Mouse (Mus musculus) hindbrain, embryonic 14.5 days (tissue): ENCODE measurements around the gene N4bp2l1. TPM values are rescaled to one million over a fixed set of nuclear protein-coding genes. Genes with fewer than 3 reads are reported as not detected.

Experiments used
- ATAC-seq: fragments of 200-750 bp; cut with Nextera tagmentation; 2 replicates; pipeline ENCODE4 v1.8.0; 2017; ENCODE audit warnings: moderate number of reproducible peaks, mild to moderate bottlenecking, moderate TSS enrichment, moderate library complexity; ENCODE audit not compliant: low FRiP score
- DNase-seq: peaks from one replicate; pipeline ENCODE4 v3.0.0-alpha.2; 2015; ENCODE audit warnings: low spot score
- H3K27ac ChIP-seq: fragments of 300-500 bp; sonication (generic); 2 replicates; pipeline ENCODE4 v1.5.1; 2014; ENCODE audit warnings: mild to moderate bottlenecking, moderate library complexity
- H3K27me3 ChIP-seq: fragments of 300-500 bp; sonication (generic); 2 replicates; pipeline ENCODE4 v1.6.1; 2014; ENCODE audit warnings: mild to moderate bottlenecking, low read length, mixed read lengths; ENCODE audit not compliant: control insufficient read depth, insufficient read depth
- H3K36me3 ChIP-seq: fragments of 300-500 bp; sonication (generic); replicated peaks from 2 replicates; pipeline ENCODE4 v1.6.1; 2014; ENCODE audit not compliant: control insufficient read depth, insufficient read depth
- H3K4me1 ChIP-seq: fragments of 300-500 bp; sonication (generic); replicated peaks from 2 replicates; pipeline ENCODE4 v1.6.1; 2014; ENCODE audit warnings: antibody characterized with exemption, low read length, mixed read lengths; ENCODE audit not compliant: control insufficient read depth, insufficient read depth
- H3K4me2 ChIP-seq: fragments of 300-500 bp; sonication (generic); replicated peaks from 2 replicates; pipeline ENCODE4 v1.6.1; 2014; ENCODE audit warnings: mild to moderate bottlenecking, moderate library complexity
- H3K4me3 ChIP-seq: fragments of 300-500 bp; sonication (generic); replicated peaks from 2 replicates; pipeline ENCODE4 v1.5.1; 2014; ENCODE audit warnings: mild to moderate bottlenecking, low read length
- H3K9ac ChIP-seq: fragments of 300-500 bp; sonication (generic); 2 replicates; pipeline ENCODE4 v1.6.1; 2014
- H3K9me3 ChIP-seq: fragments of 300-500 bp; sonication (generic); 2 replicates; pipeline ENCODE4 v1.6.1; 2016; ENCODE audit warnings: low read length; ENCODE audit not compliant: control insufficient read depth
- WGBS: fragments of 180-500 bp; shearing (Covaris S2); extraction: QIAGEN DNeasy Blood & Tissue Kit; methylation state at CpG from one replicate; pipeline ENCODE4 v1.1.7; 2014; 5-methylcytosine and 5-hydroxymethylcytosine counted together
- polyA plus RNA-seq: library from polyadenylated mRNA; unstranded; fragments of >200 nt; fragmentation: Nextera tagmentation; extraction: Ambion mirVana; gene quantifications from 2 replicates; pipeline ENCODE4 v1.2.1, GENCODE M21; 2014

Gene N4bp2l1
- polyA plus RNA-seq, 1 experiment from 2014 or later = 16.6 TPM

DNA sequence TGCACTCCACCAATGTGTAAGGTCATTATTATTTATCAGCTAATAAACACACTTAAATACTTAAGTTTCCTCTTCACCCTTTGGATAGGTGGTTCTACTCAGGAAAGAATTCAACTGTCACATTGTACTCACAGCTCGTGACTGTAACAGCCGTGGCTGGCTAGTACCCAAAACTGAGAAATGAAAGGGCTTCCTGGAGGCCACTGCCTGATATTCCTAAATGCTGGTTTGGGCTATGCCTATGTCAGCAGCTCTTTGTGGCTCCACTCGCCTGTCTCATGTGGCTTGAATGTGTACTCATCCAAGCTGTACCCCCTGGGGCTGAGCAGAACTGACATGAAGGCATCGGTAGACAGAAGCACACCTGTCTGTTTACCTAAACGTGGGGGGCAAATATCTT is 22.1 kb downstream of the N4bp2l1 start:
- Histone ChIP-seq H3K27me3 (no peaks in the 10 kb centered on the region), H3K27ac (no peak overlapping the region), H3K9ac (no peak overlapping the region), H3K9me3 (no peaks in the 10 kb centered on the region), H3K4me3 (no peak overlapping the region), H3K4me2 (no peak overlapping the region), H3K36me3 (peaks cover 42% of the 10 kb centered on the region), H3K4me1 (no peaks in the 10 kb centered on the region)
- ATAC-seq (no peak), DNase-seq (no peak)
- WGBS = 83% methylated on average over 5 of the region's 5 CpGs

DNA sequence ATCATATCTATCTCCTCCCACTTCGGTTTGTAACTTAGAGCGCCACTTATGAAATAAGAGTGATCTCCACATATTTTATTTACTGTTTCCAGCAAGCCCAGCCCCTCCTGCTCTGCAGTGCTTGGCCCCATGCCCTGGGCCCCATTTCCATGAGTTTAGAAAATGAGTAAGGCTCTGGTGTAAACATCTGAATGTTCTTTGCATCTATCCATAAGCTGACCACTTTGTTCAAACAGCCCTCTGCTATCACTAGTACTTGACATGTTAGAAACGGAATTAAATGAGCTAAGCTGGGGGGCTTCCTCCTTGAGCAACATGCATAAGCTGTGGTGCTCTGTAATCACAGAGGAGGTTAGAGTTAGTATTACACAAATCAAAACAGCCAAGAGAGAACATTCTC is 22.6 kb downstream of the N4bp2l1 start:
- no peak overlapping the region for H3K9ac ChIP-seq
- H3K27ac ChIP-seq = no peak overlapping the region
- H3K9me3 ChIP-seq = no peaks in the 10 kb centered on the region
- 98% methylated on average over 3 of the region's 3 CpGs for whole genome bisulfite sequencing
- H3K36me3 ChIP-seq = peaks cover 44% of the 10 kb centered on the region
- H3K27me3 ChIP-seq = no peaks in the 10 kb centered on the region
- no peak overlapping the region for H3K4me2 ChIP-seq
- ATAC-seq (no peak), DNase-seq (no peak)
- H3K4me3 ChIP-seq = no peak overlapping the region
- H3K4me1 ChIP-seq = no peaks in the 10 kb centered on the region

DNA sequence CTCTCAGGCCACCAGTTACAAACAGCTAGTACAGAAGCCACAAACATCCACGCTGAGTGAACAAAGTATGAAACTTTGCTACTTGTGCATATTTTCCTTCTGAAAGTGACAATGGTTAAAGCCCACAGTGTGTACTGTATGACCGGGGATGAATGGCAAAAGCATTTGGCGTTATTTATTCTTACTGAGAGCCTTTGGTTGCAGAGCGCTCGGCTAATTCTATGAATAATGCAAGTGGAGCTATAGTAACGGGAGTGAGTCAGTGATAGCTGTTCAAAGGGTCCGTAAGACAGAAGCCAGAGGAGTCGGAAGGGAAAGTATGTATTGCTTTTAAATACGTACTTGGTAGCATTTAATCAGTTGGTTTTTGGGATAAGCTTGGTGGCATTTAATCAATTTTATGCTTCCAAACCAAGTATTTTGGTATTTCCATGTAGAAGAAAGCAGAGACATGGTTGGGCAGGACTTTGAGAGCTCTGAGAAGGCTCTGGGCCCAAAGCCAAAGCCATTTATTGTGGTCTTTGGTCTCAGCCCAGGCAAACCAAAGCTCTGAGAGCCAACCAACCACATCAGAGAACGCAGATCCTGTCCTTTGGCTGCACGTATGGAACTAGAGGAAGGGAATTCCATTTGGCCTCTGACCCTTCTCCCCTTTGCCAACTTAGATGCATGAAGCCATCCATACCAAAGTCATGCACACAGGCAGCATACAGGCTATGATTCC is 26.3 kb downstream of the N4bp2l1 start:
- no peak overlapping the region for H3K27ac ChIP-seq
- H3K4me2 ChIP-seq = no peak overlapping the region
- H3K4me1 ChIP-seq = no peaks in the 10 kb centered on the region
- H3K27me3 ChIP-seq = no peaks in the 10 kb centered on the region
- DNase-seq (peak; percentile 50), ATAC-seq (no peak; the same call in 1 of the 2 replicates)
- H3K9ac ChIP-seq = no peak overlapping the region
- no peaks in the 10 kb centered on the region for H3K9me3 ChIP-seq
- 76% methylated on average over 11 of the region's 11 CpGs for WGBS
- peaks cover 64% of the 10 kb centered on the region for H3K36me3 ChIP-seq
- no peak overlapping the region for H3K4me3 ChIP-seq

DNA sequence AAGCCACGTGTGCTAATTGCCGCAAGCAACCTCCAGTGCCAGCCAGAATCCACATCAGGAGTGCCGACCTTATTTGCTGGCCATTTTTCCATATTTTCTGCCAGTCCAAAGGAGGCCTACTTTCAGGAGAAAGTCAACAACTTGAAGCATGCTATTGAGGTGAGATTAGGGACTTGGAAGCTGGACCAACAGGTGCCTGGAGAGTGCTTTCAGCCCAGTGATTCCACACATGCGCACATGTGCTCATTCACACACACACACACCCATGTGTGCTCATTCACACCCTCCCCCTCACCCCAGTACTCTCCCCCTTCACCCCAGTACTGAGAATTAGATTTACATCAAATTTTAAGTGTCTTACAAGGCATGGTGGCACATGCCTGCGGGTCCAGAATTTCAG is 30.0 kb downstream of the N4bp2l1 start:
- Histone ChIP-seq H3K4me1 (no peaks in the 10 kb centered on the region), H3K36me3 (peaks cover 38% of the 10 kb centered on the region), H3K27me3 (no peaks in the 10 kb centered on the region), H3K4me2 (no peak overlapping the region), H3K9ac (no peak overlapping the region), H3K4me3 (no peak overlapping the region), H3K27ac (no peak overlapping the region), H3K9me3 (no peaks in the 10 kb centered on the region)
- ATAC-seq = no peak
- WGBS = 96% methylated on average over 5 of the region's 5 CpGs
- DNase-seq = no peak

DNA sequence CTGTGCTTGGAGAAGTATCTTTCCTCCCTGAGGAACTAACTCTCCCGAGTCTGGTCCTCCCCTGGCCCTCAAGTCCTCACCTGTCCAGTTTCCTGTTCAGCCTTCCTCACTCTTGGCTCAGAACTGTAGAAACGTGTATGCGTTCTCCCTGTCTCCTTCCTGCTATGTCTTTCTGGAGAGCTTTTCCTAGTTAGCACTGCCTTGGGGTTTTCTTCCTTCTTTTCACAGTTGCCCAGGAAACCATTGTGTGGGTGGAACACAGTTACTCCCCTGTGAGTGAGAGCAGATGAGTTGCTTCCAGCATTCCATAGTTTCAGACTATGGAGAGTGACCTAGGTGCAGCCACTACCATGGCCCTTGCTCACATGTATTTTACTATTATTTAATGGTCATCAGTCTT is 30.8 kb downstream of the N4bp2l1 start:
- H3K4me1 ChIP-seq = no peaks in the 10 kb centered on the region
- no peak overlapping the region for H3K9ac ChIP-seq
- H3K9me3 ChIP-seq = no peaks in the 10 kb centered on the region
- H3K4me2 ChIP-seq = no peak overlapping the region
- no peak overlapping the region for H3K4me3 ChIP-seq
- H3K36me3 ChIP-seq = peaks cover 36% of the 10 kb centered on the region
- ATAC-seq = no peak
- no peak for DNase-seq
- WGBS = 49% methylated on average over 3 of the region's 3 CpGs
- H3K27ac ChIP-seq = no peak overlapping the region
- H3K27me3 ChIP-seq = no peaks in the 10 kb centered on the region

DNA sequence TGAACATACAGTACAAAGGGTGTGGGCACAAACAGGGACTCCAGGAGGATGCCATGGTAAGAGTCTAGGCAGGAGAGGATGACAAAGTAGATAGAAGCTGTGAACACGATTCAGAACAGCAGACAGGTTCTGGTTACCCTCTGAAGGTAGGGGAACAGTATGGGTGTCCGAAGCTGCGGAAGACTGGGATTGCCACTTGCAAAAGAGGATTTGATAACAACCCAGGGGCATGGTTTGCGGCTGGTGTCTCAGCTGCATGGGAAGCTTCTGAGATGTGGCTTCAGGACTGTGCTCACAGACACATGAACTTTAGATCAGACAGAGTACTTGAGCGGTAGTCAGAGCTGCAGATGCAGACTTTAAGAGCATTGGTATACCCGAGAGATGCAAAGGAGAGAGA is 32.6 kb downstream of the N4bp2l1 start:
- Histone ChIP-seq H3K4me3 (no peak overlapping the region), H3K27me3 (no peaks in the 10 kb centered on the region), H3K9ac (no peak overlapping the region), H3K4me2 (no peak overlapping the region), H3K4me1 (no peaks in the 10 kb centered on the region), H3K9me3 (no peaks in the 10 kb centered on the region), H3K36me3 (peaks cover 41% of the 10 kb centered on the region), H3K27ac (no peak overlapping the region)
- DNase-seq (no peak), ATAC-seq (no peak)
- WGBS = 95% methylated on average over 6 of the region's 6 CpGs

DNA sequence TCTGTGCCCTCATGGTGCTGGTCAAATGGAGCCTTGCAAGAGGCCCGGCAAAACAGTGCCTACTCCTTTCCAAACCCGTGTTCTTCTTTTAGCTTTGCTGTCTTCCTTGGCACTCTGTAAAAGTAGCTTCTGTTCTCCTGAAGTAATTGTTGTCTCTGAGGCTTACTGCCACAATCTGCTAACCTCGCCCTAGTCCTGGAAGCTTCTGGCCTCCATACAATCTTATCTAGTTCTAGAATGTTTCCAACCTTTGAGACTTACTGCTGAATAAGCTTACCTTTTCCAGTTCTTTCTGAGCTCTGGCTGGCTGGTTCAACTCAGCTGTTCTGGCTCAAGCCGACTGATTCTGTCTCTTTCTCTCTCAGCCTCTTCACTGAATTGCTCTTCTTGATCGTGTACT is 35.2 kb downstream of the N4bp2l1 start:
- DNase-seq (no peak), ATAC-seq (no peak)
- Histone ChIP-seq H3K9me3 (no peaks in the 10 kb centered on the region), H3K4me2 (no peak overlapping the region), H3K4me3 (no peak overlapping the region), H3K27me3 (no peaks in the 10 kb centered on the region), H3K36me3 (peaks cover 33% of the 10 kb centered on the region; the same call in 1 of the 2 replicates), H3K4me1 (no peaks in the 10 kb centered on the region), H3K9ac (no peak overlapping the region), H3K27ac (no peak overlapping the region)
- 96% methylated on average over 5 of the region's 5 CpGs for WGBS

DNA sequence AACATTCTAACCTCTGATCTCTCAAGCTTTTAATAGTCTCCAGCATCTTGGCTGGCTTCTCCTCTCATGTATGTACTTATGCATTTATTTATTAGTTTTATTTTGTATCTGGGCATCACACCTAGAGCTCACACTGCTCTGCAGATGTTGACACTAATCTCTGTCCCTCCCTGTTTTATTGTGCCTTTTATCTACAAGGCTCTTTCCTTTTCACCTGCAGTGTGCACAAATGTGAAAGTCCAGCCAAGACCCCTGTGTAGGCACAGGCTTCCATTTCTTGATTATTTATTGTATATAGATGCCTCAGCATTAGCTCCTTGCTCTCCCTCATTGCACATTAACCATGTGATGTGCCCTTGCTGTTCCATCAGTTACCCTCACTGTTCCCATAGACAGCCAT is 35.6 kb downstream of the N4bp2l1 start:
- no peaks in the 10 kb centered on the region for H3K9me3 ChIP-seq
- DNase-seq (no peak), ATAC-seq (no peak)
- no peak overlapping the region for H3K4me3 ChIP-seq
- H3K4me2 ChIP-seq = no peak overlapping the region
- H3K27me3 ChIP-seq = no peaks in the 10 kb centered on the region
- H3K36me3 ChIP-seq = peaks cover 29% of the 10 kb centered on the region; the same call in 1 of the 2 replicates
- no peak overlapping the region for H3K9ac ChIP-seq
- no peak overlapping the region for H3K27ac ChIP-seq
- no peaks in the 10 kb centered on the region for H3K4me1 ChIP-seq

DNA sequence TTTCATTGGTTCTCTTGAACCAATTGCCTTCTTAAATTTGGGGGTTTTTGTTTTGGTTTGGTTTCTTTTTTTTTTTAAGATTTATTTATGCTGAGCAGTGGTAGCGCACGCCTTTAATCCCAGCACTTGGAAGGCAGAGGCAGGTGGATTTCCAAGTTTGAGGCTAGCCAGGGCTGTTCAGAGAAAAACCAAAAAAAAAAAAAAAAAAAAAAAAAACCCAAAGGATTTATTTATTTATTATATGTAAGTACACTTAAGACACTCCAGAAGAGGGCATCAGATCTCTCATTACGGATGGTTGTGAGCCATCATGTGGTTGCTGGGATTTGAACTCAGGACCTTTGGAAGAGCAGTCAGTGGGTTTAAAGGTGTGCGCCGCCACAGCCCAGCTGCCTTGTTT is 36.1 kb downstream of the N4bp2l1 start:
- H3K27me3 ChIP-seq = no peaks in the 10 kb centered on the region
- H3K9ac ChIP-seq = no peak overlapping the region
- DNase-seq (no peak), ATAC-seq (no peak)
- peaks cover 27% of the 10 kb centered on the region; the same call in 1 of the 2 replicates for H3K36me3 ChIP-seq
- H3K4me2 ChIP-seq = no peak overlapping the region
- 97% methylated on average over 5 of the region's 5 CpGs for WGBS
- no peak overlapping the region for H3K27ac ChIP-seq
- H3K4me3 ChIP-seq = no peak overlapping the region
- no peaks in the 10 kb centered on the region for H3K9me3 ChIP-seq
- H3K4me1 ChIP-seq = no peaks in the 10 kb centered on the region
